Comparison of ENCODE assay signal across 8 mouse cellular contexts in genomic region chr12:80790700-80791570, GRCm38 (mm10). TPM values are rescaled to one million over a fixed set of nuclear protein-coding genes. Genes with fewer than 3 reads are reported as not detected.
DNase-seq lines count a peak whose midpoint lies in the region; ATAC-seq and TF ChIP-seq lines count a peak whose summit lies in the region.

No protein-coding gene starts in this region.

- no peaks in the 10 kb centered on the region for H3K36me3 ChIP-seq in testis, adult 2 months (ENCODE audit: control insufficient read depth, insufficient read depth, low read length)
- H3K36me3 ChIP-seq in intestine, embryonic 16.5 days (ENCODE audit: control insufficient read depth, insufficient read depth, low read length), result no peaks in the 10 kb centered on the region

- H3K4me2 ChIP-seq in intestine, embryonic 16.5 days (ENCODE audit: low read depth, low read length), result peak overlapping the region; percentile 77

- peak; percentile 50 for ATAC-seq in erythroblast, adult 5-6 weeks (replicated peaks; ENCODE audit: low FRiP score, poor library complexity, severe bottlenecking)
- peak; percentile 64; the same call in 1 of the 2 replicates for ATAC-seq in intestine, embryonic 16.5 days
- ATAC-seq in megakaryocyte-erythroid progenitor cell, adult 5-6 weeks (replicated peaks; ENCODE audit: low FRiP score, low TSS enrichment, poor library complexity, severe bottlenecking), result 0 out of 2 replicates have a peak, but pooled peaks have one; percentile 11

- DNase-seq in testis, postnatal 10 days (ENCODE audit: low spot score), result no peak
- peak; percentile 69 for DNase-seq in thymus, postnatal 25 days
- no peak for DNase-seq in urinary bladder, postnatal 4 days (ENCODE audit: low spot score in 2 of 2)
- no peak for DNase-seq in urinary bladder, postnatal 14 days (ENCODE audit: low spot score)

- under 1% methylated on average over 80 of the region's 80 CpGs for WGBS in intestine, embryonic 16.5 days

- peak overlapping the region; percentile 81 for H3K27ac ChIP-seq in testis, adult 2 months (ENCODE audit: control insufficient read depth, insufficient read depth, low read depth, low read length)
- peak overlapping the region; percentile 96 for H3K27ac ChIP-seq in intestine, embryonic 16.5 days (ENCODE audit: low read length)

- no peak for TF ChIP-seq CTCF in testis, adult 2 months (IDR thresholded peaks at IDR 0.05; ENCODE audit: control insufficient read depth, insufficient read depth, insufficient replicate concordance, low read depth, low read length)

- no peaks in the 10 kb centered on the region for H3K9me3 ChIP-seq in intestine, embryonic 16.5 days (ENCODE audit: control insufficient read depth, low read length)

- TF ChIP-seq POLR2A in testis, adult 2 months (IDR thresholded peaks at IDR 0.05; ENCODE audit: control insufficient read depth, low read depth, low read length), result no peak

- peak overlapping the region; percentile 97 for H3K9ac ChIP-seq in intestine, embryonic 16.5 days (ENCODE audit: low read depth, low read length)

- peak overlapping the region; percentile 85 for H3K4me3 ChIP-seq in testis, adult 2 months (ENCODE audit: control insufficient read depth, low read depth, low read length)
- peak overlapping the region; percentile 94 for H3K4me3 ChIP-seq in intestine, embryonic 16.5 days (ENCODE audit: low read length)

- H3K4me1 ChIP-seq in testis, adult 2 months (ENCODE audit: control insufficient read depth, insufficient read depth, low read length), result peaks cover 5% of the 10 kb centered on the region
- H3K4me1 ChIP-seq in intestine, embryonic 16.5 days (ENCODE audit: control insufficient read depth, insufficient read depth, low read length), result peaks cover 38% of the 10 kb centered on the region

- no peaks in the 10 kb centered on the region for H3K27me3 ChIP-seq in testis, adult 2 months (ENCODE audit: control insufficient read depth, insufficient read depth, low read length)
- no peaks in the 10 kb centered on the region for H3K27me3 ChIP-seq in intestine, embryonic 16.5 days (replicated peaks; ENCODE audit: control insufficient read depth, insufficient read depth, low read length)

RNA-seq across cellular contexts. Expression of gene Susd6, which starts 0.6 kb away (rescaled TPM):
- polyA plus RNA-seq in testis, adult 2 months (2012; rRNA removed), result 46.0 and 48.2 TPM in 2 replicates
- total RNA-seq in erythroblast, adult 5-6 weeks (2015; ENCODE audit: low replicate concordance), result 16.3 and 16.7 TPM in 2 replicates
- 32.7 and 36.2 TPM in 2 replicates for total RNA-seq in erythroblast, adult 5-6 weeks (2017; ENCODE audit: low replicate concordance)
- 16.4 and 20.0 TPM in 2 replicates for polyA plus RNA-seq in intestine, embryonic 16.5 days (2015; fragmentation: Nextera tagmentation; extraction: Ambion mirVana)
- total RNA-seq in megakaryocyte-erythroid progenitor cell, adult 5-6 weeks (2014; fragmentation: Nextera tagmentation), result 26.0 and 27.0 TPM in 2 replicates
- 17.3 and 26.4 TPM in 2 replicates for total RNA-seq in megakaryocyte-erythroid progenitor cell, adult 5-6 weeks (2017)

RNA-seq across cellular contexts. Expression of gene Ccdc177, which starts 30.4 kb away (rescaled TPM):
- 0.05 TPM in 2 replicates for polyA plus RNA-seq in testis, adult 2 months (2012; rRNA removed)
- total RNA-seq in erythroblast, adult 5-6 weeks (2015; ENCODE audit: low replicate concordance), result not detected in 2 replicates
- not detected in 2 replicates for total RNA-seq in erythroblast, adult 5-6 weeks (2017; ENCODE audit: low replicate concordance)
- polyA plus RNA-seq in intestine, embryonic 16.5 days (2015; fragmentation: Nextera tagmentation; extraction: Ambion mirVana), result 0.02 and 0.09 TPM in 2 replicates
- not detected in 2 replicates for total RNA-seq in megakaryocyte-erythroid progenitor cell, adult 5-6 weeks (2014; fragmentation: Nextera tagmentation)
- not detected in 2 replicates for total RNA-seq in megakaryocyte-erythroid progenitor cell, adult 5-6 weeks (2017)

Comparison
In these comparisons a context has a peak if more than half of its experiments do, and no peak if none do; other contexts are left out.
1. ATAC-seq: peak in every context shown above with its lines; median percentile 64 in intestine, embryonic 16.5 days; 50 in erythroblast, adult 5-6 weeks; 11 in megakaryocyte-erythroid progenitor cell, adult 5-6 weeks.